Mouse (Mus musculus) liver, embryonic 13.5 days (tissue): ENCODE results near the gene Grm2. TPM values are rescaled to one million over a fixed set of nuclear protein-coding genes. Genes with fewer than 3 reads are reported as not detected.
"Not testable (repeated sequence)": the region's sequence is repeated elsewhere in the genome, so short reads cannot be mapped to it uniquely, and the experiment has no call there.

Source experiments
- ATAC-seq: fragments of 200-750 bp; cut with Nextera tagmentation; 2 replicates; pipeline ENCODE4 v1.8.0; 2017; ENCODE audit warnings: low read depth, mild to moderate bottlenecking, moderate number of reproducible peaks, moderate library complexity
- DNase-seq: peaks from one replicate; pipeline ENCODE4 v3.0.0; 2022
- H3K27ac ChIP-seq: fragments of 300-500 bp; sonication (generic); 2 replicates; pipeline ENCODE4 v1.5.1; 2015; ENCODE audit warnings: moderate library complexity, mild to moderate bottlenecking, inconsistent platforms
- H3K27me3 ChIP-seq: fragments of 300-500 bp; sonication (generic); 2 replicates; pipeline ENCODE4 v1.6.1; 2015; ENCODE audit warnings: mild to moderate bottlenecking, inconsistent platforms
- H3K36me3 ChIP-seq: fragments of 300-500 bp; sonication (generic); 2 replicates; pipeline ENCODE4 v1.6.1; 2015; ENCODE audit warnings: mild to moderate bottlenecking, inconsistent platforms
- H3K4me1 ChIP-seq: fragments of 300-500 bp; sonication (generic); replicated peaks from 2 replicates; pipeline ENCODE4 v1.6.1; 2015; ENCODE audit warnings: inconsistent platforms
- H3K4me2 ChIP-seq: fragments of 300-500 bp; sonication (generic); 2 replicates; pipeline ENCODE4 v1.6.1; 2015; ENCODE audit warnings: inconsistent platforms, mild to moderate bottlenecking, moderate library complexity
- H3K4me3 ChIP-seq: fragments of 300-500 bp; sonication (generic); replicated peaks from 2 replicates; pipeline ENCODE4 v1.5.1; 2015; ENCODE audit warnings: mild to moderate bottlenecking, inconsistent platforms
- H3K9ac ChIP-seq: fragments of 300-500 bp; sonication (generic); 2 replicates; pipeline ENCODE4 v1.6.1; 2015; ENCODE audit warnings: mild to moderate bottlenecking, inconsistent platforms
- H3K9me3 ChIP-seq: fragments of 300-500 bp; sonication (generic); replicated peaks from 2 replicates; pipeline ENCODE4 v1.6.1; 2016; ENCODE audit warnings: inconsistent platforms
- WGBS: fragments of 180-500 bp; shearing (Covaris S2); methylation state at CpG from one replicate; pipeline ENCODE4 v1.1.7; 2015; ENCODE audit not compliant: insufficient replicate concordance; 5-methylcytosine and 5-hydroxymethylcytosine counted together
- polyA plus RNA-seq: library from polyadenylated mRNA; unstranded; fragments of >200 nt; fragmentation: Nextera tagmentation; extraction: Ambion mirVana; gene quantifications from 2 replicates; pipeline ENCODE4 v1.2.1, GENCODE M21; 2015

The Grm2 gene
- polyA plus RNA-seq, 1 experiment from 2014 or later: not detected

DNA sequence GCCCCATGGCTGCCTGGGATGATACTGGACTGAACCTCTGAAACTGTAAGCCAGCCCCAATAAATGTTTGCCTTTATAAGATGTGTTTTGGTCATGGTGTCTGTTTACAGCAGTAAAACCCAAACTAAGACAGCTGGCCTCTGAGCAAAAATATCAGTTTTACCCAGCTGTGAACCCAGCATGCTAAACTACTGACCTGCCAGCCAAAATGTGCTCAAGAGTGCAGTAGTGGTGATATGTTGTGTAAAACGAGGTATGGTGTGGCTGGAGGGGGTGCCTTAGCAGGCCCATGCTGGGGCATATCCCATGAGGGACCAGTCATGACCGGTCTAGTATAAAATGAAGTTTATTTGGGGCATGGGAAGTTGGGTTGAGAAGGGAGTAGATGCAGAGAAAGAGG lies 41.9 kb downstream of the Grm2 start:
- Histone ChIP-seq H3K27ac (no peak overlapping the region), H3K9me3 (no peaks in the 10 kb centered on the region), H3K4me1 (no peaks in the 10 kb centered on the region), H3K27me3 (no peaks in the 10 kb centered on the region), H3K9ac (no peak overlapping the region), H3K4me3 (no peak overlapping the region), H3K36me3 (no peaks in the 10 kb centered on the region), H3K4me2 (no peak overlapping the region)
- DNase-seq: no peak
- WGBS: 39% methylated on average over 2 of the region's 2 CpGs
- no peak for ATAC-seq

DNA sequence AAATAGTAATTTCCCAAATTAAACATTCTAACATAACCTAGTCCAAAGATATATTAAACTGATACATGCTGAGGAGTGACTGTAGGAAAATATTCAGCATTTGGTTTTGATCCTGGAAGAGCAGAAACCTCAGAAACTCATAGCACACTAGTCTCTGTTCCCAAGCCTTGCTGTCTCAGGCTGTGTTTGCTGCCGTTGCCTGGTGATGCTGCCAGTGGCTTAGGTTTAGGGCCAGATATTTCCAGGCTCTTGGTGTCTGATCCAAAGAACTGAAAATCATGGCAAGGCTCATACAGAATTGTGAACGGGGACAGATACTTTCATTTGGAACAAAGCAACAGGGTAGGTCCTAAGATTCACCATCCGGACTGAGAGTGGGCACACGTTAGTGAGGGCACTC lies 45.2 kb downstream of the Grm2 start:
- Histone ChIP-seq H3K27ac (no peak overlapping the region), H3K9ac (no peak overlapping the region), H3K9me3 (no peaks in the 10 kb centered on the region), H3K4me3 (no peak overlapping the region), H3K4me1 (no peaks in the 10 kb centered on the region), H3K4me2 (no peak overlapping the region), H3K36me3 (no peaks in the 10 kb centered on the region), H3K27me3 (no peaks in the 10 kb centered on the region)
- ATAC-seq (no peak), DNase-seq (no peak)
- 65% methylated on average over 4 of the region's 4 CpGs for WGBS

DNA sequence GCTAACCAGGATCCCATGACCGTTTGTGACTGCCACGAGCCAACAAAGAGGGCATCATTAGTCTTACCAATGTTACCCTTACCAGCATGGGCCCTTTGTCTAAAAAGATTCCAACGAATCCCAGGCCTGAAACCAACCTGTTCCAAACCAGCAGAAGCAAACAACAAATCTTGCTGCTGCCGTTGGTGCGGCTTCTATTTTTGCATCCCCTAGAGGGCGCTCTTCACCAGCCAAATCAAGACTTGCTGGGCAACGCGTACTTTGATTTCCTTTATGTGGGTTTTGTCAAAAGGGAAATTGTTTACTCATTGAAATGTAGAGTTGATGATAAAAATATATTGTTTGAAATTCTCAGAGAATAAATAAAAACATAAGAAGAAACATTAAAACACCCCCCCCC lies 55.3 kb downstream of the Grm2 start:
- H3K27me3 ChIP-seq: no peaks in the 10 kb centered on the region
- no peak overlapping the region for H3K9ac ChIP-seq
- no peak overlapping the region for H3K4me3 ChIP-seq
- no peaks in the 10 kb centered on the region for H3K36me3 ChIP-seq
- WGBS: 24% methylated on average over 8 of the region's 8 CpGs
- no peak overlapping the region for H3K27ac ChIP-seq
- no peaks in the 10 kb centered on the region for H3K4me1 ChIP-seq
- ATAC-seq (no peak), DNase-seq (peak; percentile 16)
- no peak overlapping the region for H3K4me2 ChIP-seq
- H3K9me3 ChIP-seq: no peaks in the 10 kb centered on the region

DNA sequence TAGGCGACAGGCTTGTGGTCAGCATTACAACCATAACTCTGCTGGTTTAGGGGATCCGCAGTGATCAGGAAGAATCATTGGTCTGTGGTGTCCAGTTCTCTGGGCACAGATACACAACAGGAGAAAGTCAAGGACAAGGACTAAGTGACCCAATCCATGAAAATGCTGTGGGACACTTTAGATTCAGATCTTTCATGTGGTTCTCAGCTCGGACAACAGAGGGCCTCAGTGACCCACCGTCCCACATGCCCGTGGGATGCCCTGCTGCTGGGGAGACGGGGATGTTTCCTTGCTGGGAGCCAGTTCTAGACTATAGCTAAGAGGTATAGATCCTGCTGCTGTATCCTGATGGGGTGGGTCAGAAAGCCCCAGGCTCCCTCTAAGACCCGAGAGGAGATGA lies 57.4 kb downstream of the Grm2 start:
- Histone ChIP-seq H3K36me3 (no peaks in the 10 kb centered on the region), H3K27me3 (no peaks in the 10 kb centered on the region), H3K9ac (no peak overlapping the region), H3K4me3 (no peak overlapping the region), H3K9me3 (no peaks in the 10 kb centered on the region), H3K27ac (no peak overlapping the region), H3K4me2 (no peak overlapping the region), H3K4me1 (no peaks in the 10 kb centered on the region)
- no peak for ATAC-seq
- no peak for DNase-seq
- WGBS: 30% methylated on average over 7 of the region's 7 CpGs

DNA sequence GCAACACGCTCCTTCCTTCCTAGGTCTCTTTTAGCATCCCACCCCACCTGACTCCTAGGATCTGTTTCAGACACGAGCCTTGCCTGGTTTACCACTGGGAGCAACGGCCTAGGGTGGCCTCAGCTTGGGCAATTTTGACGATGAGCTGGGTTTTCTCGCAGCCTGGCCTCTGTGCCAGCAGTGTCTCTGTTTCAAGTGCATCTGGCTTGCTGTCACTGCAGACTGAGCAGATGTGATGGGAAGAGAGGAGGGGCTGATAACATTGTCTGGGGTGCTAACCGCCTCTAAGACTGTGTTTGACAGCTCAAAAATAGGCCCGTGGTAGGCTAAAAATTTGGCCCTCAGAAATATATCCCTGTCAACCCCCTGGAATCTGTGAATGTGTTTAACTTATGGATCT lies 60.0 kb downstream of the Grm2 start:
- no peaks in the 10 kb centered on the region for H3K36me3 ChIP-seq
- H3K9ac ChIP-seq: no peak overlapping the region
- no peaks in the 10 kb centered on the region for H3K9me3 ChIP-seq
- WGBS: 62% methylated on average over 7 of the region's 7 CpGs
- H3K4me3 ChIP-seq: no peak overlapping the region
- ATAC-seq (no peak), DNase-seq (no peak)
- H3K27ac ChIP-seq: no peak overlapping the region
- no peaks in the 10 kb centered on the region for H3K4me1 ChIP-seq
- H3K27me3 ChIP-seq: no peaks in the 10 kb centered on the region
- no peak overlapping the region for H3K4me2 ChIP-seq

DNA sequence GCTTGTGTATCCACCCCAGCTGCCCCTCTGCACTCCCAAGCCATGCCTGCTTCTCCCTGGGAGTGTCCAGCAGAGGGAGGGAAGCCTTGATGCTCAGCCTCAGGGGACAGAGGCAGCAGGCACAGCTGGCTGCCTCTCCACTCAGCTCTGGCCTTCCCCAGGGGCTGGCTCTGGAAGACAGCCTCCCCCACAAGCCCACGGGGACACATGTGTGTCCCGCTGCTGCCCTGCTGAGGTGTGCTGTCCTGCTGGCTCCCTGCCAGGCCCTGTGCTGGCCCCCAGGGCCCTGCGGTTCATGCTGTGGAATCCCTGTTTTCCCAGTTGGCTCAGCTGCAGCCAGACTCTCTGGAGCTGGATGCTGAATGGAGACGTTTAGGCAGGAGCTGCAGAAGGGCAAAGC lies 60.5 kb downstream of the Grm2 start:
- not testable (repeated sequence) for H3K4me3 ChIP-seq, ATAC-seq, H3K27me3 ChIP-seq, H3K4me2 ChIP-seq, H3K4me1 ChIP-seq, H3K36me3 ChIP-seq, H3K9me3 ChIP-seq, H3K27ac ChIP-seq, H3K9ac ChIP-seq, DNase-seq
- WGBS: 39% methylated on average over 4 of the region's 4 CpGs

Other genes with a start within 250 kb of the Grm2 start
- gene Rpl29, start 226.6 kb downstream of the Grm2 start, polyA plus RNA-seq: 772 and 835 TPM in 2 replicates
- gene Acy1, start 217.8 kb downstream of the Grm2 start, polyA plus RNA-seq: 31.2 and 32.2 TPM in 2 replicates
- gene Abhd14b, start 208.6 kb downstream of the Grm2 start, polyA plus RNA-seq: 16.7 and 18.2 TPM in 2 replicates
- gene Abhd14a, start 208.4 kb downstream of the Grm2 start, polyA plus RNA-seq: 24.4 and 26.3 TPM in 2 replicates
- gene Pcbp4, start 202.8 kb downstream of the Grm2 start, polyA plus RNA-seq: 12.7 and 13.2 TPM in 2 replicates
- gene Gpr62, start 190.1 kb downstream of the Grm2 start, polyA plus RNA-seq: 0.09 TPM in 1 of 2 replicates, not detected in the other
- gene Rrp9, start 180.1 kb downstream of the Grm2 start, polyA plus RNA-seq: 44.2 and 47.6 TPM in 2 replicates
- gene Parp3, start 179.1 kb downstream of the Grm2 start, polyA plus RNA-seq: 0.71 and 0.75 TPM in 2 replicates
- not detected in 2 replicates for gene Iqcf1, start 156.1 kb downstream of the Grm2 start, polyA plus RNA-seq
- not detected in 2 replicates for gene Iqcf5, start 141.5 kb downstream of the Grm2 start, polyA plus RNA-seq
- gene Iqcf3, start 94.5 kb downstream of the Grm2 start, polyA plus RNA-seq: not detected in 2 replicates
- gene Iqcf4, start 85.1 kb downstream of the Grm2 start, polyA plus RNA-seq: not detected in 2 replicates
- gene Iqcf6, start 29.5 kb downstream of the Grm2 start, polyA plus RNA-seq: not detected in 2 replicates
- 14.1 and 16.3 TPM in 2 replicates for gene Tex264, start 29.8 kb upstream of the Grm2 start, polyA plus RNA-seq
- gene Rad54l2, start 133.1 kb upstream of the Grm2 start, polyA plus RNA-seq: 1.8 and 2.0 TPM in 2 replicates
- gene Dcaf1, start 165.8 kb upstream of the Grm2 start, polyA plus RNA-seq: 12.0 and 16.6 TPM in 2 replicates
- 2.7 and 2.8 TPM in 2 replicates for gene Rbm15b, start 231.3 kb upstream of the Grm2 start, polyA plus RNA-seq
- gene Manf, start 235.9 kb upstream of the Grm2 start, polyA plus RNA-seq: 197 and 237 TPM in 2 replicates